Mouse (Mus musculus): ENCODE results near the gene Naaladl2.

GRCm38 (mm10) chr3:25108997-25109396 lies 35.1 kb downstream of the Naaladl2 start:
- no peak for TF ChIP-seq POLR2A (IDR thresholded peaks at IDR 0.05; ENCODE audit: borderline replicate concordance, insufficient read depth, low read length)
- TF ChIP-seq CTCF (IDR thresholded peaks at IDR 0.05; ENCODE audit: borderline replicate concordance, insufficient read depth, low read depth, low read length): no peak
